Comparison of ENCODE assay signal across 8 mouse cellular contexts in the genomic region with DNA sequence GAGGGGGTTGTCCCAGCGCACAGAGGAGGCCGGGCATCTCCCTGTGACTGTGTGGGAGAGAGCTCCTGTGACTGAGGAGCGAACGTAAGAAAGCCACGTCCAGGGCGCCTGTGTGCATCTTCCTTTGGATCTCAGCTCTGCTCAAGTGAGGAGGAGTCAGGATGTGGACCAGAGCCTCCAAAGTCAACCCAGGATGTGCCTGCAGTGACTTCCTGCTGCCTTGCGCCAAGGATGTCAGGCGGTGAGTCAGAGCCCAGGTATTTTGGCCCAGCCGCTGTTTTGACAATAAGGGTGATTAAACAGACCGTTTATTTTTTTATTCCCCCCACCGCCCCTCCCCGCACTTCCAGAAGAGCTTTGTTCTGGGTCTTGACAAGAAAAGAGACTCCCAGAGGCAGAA.
DNase-seq lines count a peak whose midpoint lies in the region; ATAC-seq lines count a peak whose summit lies in the region.

No protein-coding gene starts in this region.

- 38% methylated on average over 12 of the region's 12 CpGs for WGBS in forebrain, embryonic 10.5 days
- 36% methylated on average over 12 of the region's 12 CpGs for WGBS in forebrain, embryonic 14.5 days
- 19% methylated on average over 12 of the region's 12 CpGs for WGBS in embryonic facial prominence, embryonic 15.5 days
- 16% methylated on average over 12 of the region's 12 CpGs for WGBS in intestine, embryonic 16.5 days

- H3K4me2 ChIP-seq in forebrain, embryonic 14.5 days (ENCODE audit: low read length): no peak overlapping the region
- peak overlapping the region; percentile 25; the same call in 1 of the 2 replicates for H3K4me2 ChIP-seq in embryonic facial prominence, embryonic 15.5 days (replicated peaks)
- peak overlapping the region; percentile 9; the same call in 1 of the 2 replicates for H3K4me2 ChIP-seq in intestine, embryonic 16.5 days (ENCODE audit: low read depth, low read length)

- no peak overlapping the region for H3K4me3 ChIP-seq in forebrain, embryonic 10.5 days
- no peak overlapping the region for H3K4me3 ChIP-seq in forebrain, embryonic 14.5 days (ENCODE audit: low read depth, low read length)
- no peak overlapping the region for H3K4me3 ChIP-seq in embryonic facial prominence, embryonic 15.5 days (replicated peaks)
- H3K4me3 ChIP-seq in intestine, embryonic 16.5 days (ENCODE audit: low read length): no peak overlapping the region

- H3K27me3 ChIP-seq in forebrain, embryonic 10.5 days (ENCODE audit: poor library complexity, severe bottlenecking): peaks cover 23% of the 10 kb centered on the region; the same call in 1 of the 2 replicates
- no peaks in the 10 kb centered on the region for H3K27me3 ChIP-seq in forebrain, embryonic 14.5 days (replicated peaks; ENCODE audit: control insufficient read depth, insufficient read depth, low read length)
- 0 out of 2 replicates have a peak, but pooled peaks cover 5% of the 10 kb centered on the region for H3K27me3 ChIP-seq in embryonic facial prominence, embryonic 15.5 days
- H3K27me3 ChIP-seq in intestine, embryonic 16.5 days (replicated peaks; ENCODE audit: control insufficient read depth, insufficient read depth, low read length): no peaks in the 10 kb centered on the region

- no peak for DNase-seq in forebrain, embryonic 10.5 days (ENCODE audit: extremely low spot score, low spot score)
- DNase-seq in forebrain, embryonic 14.5 days (ENCODE audit: low spot score): no peak
- peak; percentile 28 for DNase-seq in ovary, postnatal 14 days (ENCODE audit: low spot score)
- no peak for DNase-seq in cerebellum, postnatal 10 days
- no peak for DNase-seq in thymus, adult 18-20 months
- DNase-seq in cerebellum, adult 11 months: no peak

- no peaks in the 10 kb centered on the region for H3K36me3 ChIP-seq in forebrain, embryonic 10.5 days (replicated peaks)
- no peaks in the 10 kb centered on the region for H3K36me3 ChIP-seq in forebrain, embryonic 14.5 days (ENCODE audit: control insufficient read depth, insufficient read depth, low read length)
- H3K36me3 ChIP-seq in embryonic facial prominence, embryonic 15.5 days: no peaks in the 10 kb centered on the region
- H3K36me3 ChIP-seq in intestine, embryonic 16.5 days (ENCODE audit: control insufficient read depth, insufficient read depth, low read length): no peaks in the 10 kb centered on the region

- no peak for ATAC-seq in forebrain, embryonic 14.5 days
- ATAC-seq in embryonic facial prominence, embryonic 15.5 days (ENCODE audit: insufficient number of reproducible peaks, low FRiP score, low TSS enrichment, low read depth): peak; percentile 35; the same call in 1 of the 2 replicates
- ATAC-seq in intestine, embryonic 16.5 days: 0 out of 2 replicates have a peak, but pooled peaks have one; percentile 23

- H3K9me3 ChIP-seq in forebrain, embryonic 10.5 days: peaks cover 7% of the 10 kb centered on the region; the same call in 1 of the 2 replicates
- no peaks in the 10 kb centered on the region for H3K9me3 ChIP-seq in forebrain, embryonic 14.5 days (replicated peaks; ENCODE audit: control insufficient read depth, low read length)
- H3K9me3 ChIP-seq in embryonic facial prominence, embryonic 15.5 days (replicated peaks): no peaks in the 10 kb centered on the region
- no peaks in the 10 kb centered on the region for H3K9me3 ChIP-seq in intestine, embryonic 16.5 days (ENCODE audit: control insufficient read depth, low read length)

- peak overlapping the region; percentile 44; the same call in 1 of the 2 replicates for H3K27ac ChIP-seq in forebrain, embryonic 10.5 days
- H3K27ac ChIP-seq in forebrain, embryonic 14.5 days (ENCODE audit: low read depth, low read length): no peak overlapping the region
- H3K27ac ChIP-seq in embryonic facial prominence, embryonic 15.5 days (replicated peaks): peak overlapping the region; percentile 70
- no peak overlapping the region for H3K27ac ChIP-seq in intestine, embryonic 16.5 days (ENCODE audit: low read length)

- peaks cover 26% of the 10 kb centered on the region for H3K4me1 ChIP-seq in forebrain, embryonic 10.5 days
- no peaks in the 10 kb centered on the region for H3K4me1 ChIP-seq in forebrain, embryonic 14.5 days (ENCODE audit: control insufficient read depth, insufficient read depth, low read length)
- peaks cover 11% of the 10 kb centered on the region for H3K4me1 ChIP-seq in embryonic facial prominence, embryonic 15.5 days
- H3K4me1 ChIP-seq in intestine, embryonic 16.5 days (ENCODE audit: control insufficient read depth, insufficient read depth, low read length): peaks cover 5% of the 10 kb centered on the region; the same call in 1 of the 2 replicates

- H3K9ac ChIP-seq in forebrain, embryonic 14.5 days (ENCODE audit: low read length): no peak overlapping the region
- no peak overlapping the region for H3K9ac ChIP-seq in embryonic facial prominence, embryonic 15.5 days
- no peak overlapping the region; the same call in 1 of the 2 replicates for H3K9ac ChIP-seq in intestine, embryonic 16.5 days (ENCODE audit: low read depth, low read length)

Comparison
In these comparisons a context has a peak if more than half of its experiments do, and no peak if none do; other contexts are left out.
1. H3K27ac ChIP-seq: peak in forebrain, embryonic 10.5 days (single experiment) and embryonic facial prominence, embryonic 15.5 days (single experiment); none in forebrain, embryonic 14.5 days (single experiment) and intestine, embryonic 16.5 days (single experiment).